Mouse (Mus musculus): ENCODE measurements around the gene Smpx. TPM values are rescaled to one million over a fixed set of nuclear protein-coding genes. Genes with fewer than 3 reads are reported as not detected.

Smpx gene
- total RNA-seq, 2 experiments from 2014 or later = 393 to 458 TPM

Other genes with a start within 250 kb of the Smpx start
- 10 to 100 TPM; 27.8 to 39.6 TPM for gene Sms, start 206.6 kb upstream of the Smpx start, total RNA-seq (2021)
- under 1 TPM; 0.22 to 0.39 TPM for gene Yy2, start 129.9 kb upstream of the Smpx start, total RNA-seq (2021)
- gene Mbtps2, start 100.2 kb upstream of the Smpx start, total RNA-seq (2021) = 10 to 100 TPM; 10.7 to 12.2 TPM
- gene Klhl34, start 119.5 kb downstream of the Smpx start, total RNA-seq (2021) = 1 to 10 TPM; 3.9 to 4.2 TPM

Data from heart, postnatal 25 days (tissue).